ENCODE assay signal across 8 mouse cellular contexts in the genomic region with DNA sequence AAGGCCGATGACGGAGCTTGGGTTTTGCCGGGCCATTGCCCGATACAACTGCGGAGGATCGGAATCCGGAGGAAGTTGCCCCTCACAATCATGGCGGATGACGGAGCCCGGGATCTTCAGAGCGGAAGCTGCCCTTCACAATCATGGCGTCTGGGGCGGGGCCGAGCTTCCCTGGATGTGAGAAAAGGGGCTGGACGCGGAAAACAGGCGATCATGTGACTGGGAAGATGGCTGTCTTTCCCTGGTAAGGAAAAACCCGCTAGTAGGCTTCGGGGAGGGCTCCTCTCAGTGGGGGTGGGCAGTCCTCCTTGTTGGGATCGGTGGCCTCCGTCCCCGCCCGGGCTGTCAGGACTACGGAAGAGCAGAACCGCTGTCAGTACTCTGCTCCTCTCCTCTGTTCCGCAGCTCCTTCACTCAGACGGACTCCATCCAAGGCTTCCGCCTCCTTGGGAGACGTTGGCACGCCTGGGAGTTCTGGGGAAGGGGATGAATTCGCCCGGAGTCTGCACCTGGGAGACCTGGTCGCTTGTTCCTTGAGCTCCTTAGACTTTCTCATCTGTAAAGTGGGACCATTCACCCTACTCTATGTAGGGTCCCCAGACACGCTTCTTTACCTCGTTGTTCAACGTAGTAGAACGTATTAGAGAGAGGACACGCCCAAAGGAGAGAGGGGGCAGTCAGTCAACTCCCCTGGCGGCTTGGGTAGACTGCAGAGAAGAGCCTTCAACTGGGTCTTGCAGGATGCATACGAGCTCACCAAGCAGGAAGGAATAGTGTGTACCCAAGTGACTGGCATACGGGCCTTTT. TPM values are rescaled to one million over a fixed set of nuclear protein-coding genes. Genes with fewer than 3 reads are reported as not detected.
DNase-seq lines count a peak whose midpoint lies in the region; ATAC-seq and TF ChIP-seq lines count a peak whose summit lies in the region.

No protein-coding gene starts in this region.

- peak; percentile 92 for ATAC-seq in heart, embryonic 11.5 days (replicated peaks; ENCODE audit: insufficient number of reproducible peaks, low FRiP score, low TSS enrichment)
- ATAC-seq in kidney, embryonic 16.5 days (ENCODE audit: low FRiP score, low TSS enrichment) = peak; percentile 95

- TF ChIP-seq POLR2A in brain, embryonic 14.5 days (IDR thresholded peaks at IDR 0.05; ENCODE audit: borderline replicate concordance, extremely low read depth, insufficient read depth, insufficient read length, poor library complexity, severe bottlenecking) = peak; percentile 60; the same call in 1 of the 2 replicates
- TF ChIP-seq POLR2A in liver, adult 2 months (IDR thresholded peaks at IDR 0.05; ENCODE audit: extremely low read depth, insufficient read depth, low read length) = peak; percentile 36; the same call in 1 of the 2 replicates
- peak; percentile 13 for TF ChIP-seq POLR2A in myocyte (IDR thresholded peaks at IDR 0.05; ENCODE audit: insufficient read length, low read depth)

- H3K79me3 ChIP-seq in C2C12 (ENCODE audit: low read depth) = no peaks in the 10 kb centered on the region

- H3K36me3 ChIP-seq in C2C12 (ENCODE audit: control insufficient read depth, insufficient read depth) (peaks cover 4% of the 10 kb centered on the region), myocyte (ENCODE audit: control insufficient read depth, insufficient read depth) (no peaks in the 10 kb centered on the region)
- peaks cover 35% of the 10 kb centered on the region for H3K36me3 ChIP-seq in erythroblast, embryonic 14.5 days (ENCODE audit: control insufficient read depth)
- no peaks in the 10 kb centered on the region; the same call in none of the 2 replicates for H3K36me3 ChIP-seq in heart, embryonic 11.5 days (ENCODE audit: control insufficient read depth, insufficient read depth, low read length)
- peaks cover 5% of the 10 kb centered on the region; the same call in 1 of the 2 replicates for H3K36me3 ChIP-seq in kidney, embryonic 16.5 days (ENCODE audit: insufficient read depth, low read length)
- H3K36me3 ChIP-seq in liver, adult 2 months (ENCODE audit: control insufficient read depth, insufficient read depth, low read length) = peaks cover 3% of the 10 kb centered on the region
- H3K36me3 ChIP-seq in splenic B cell, adult 2 months (ENCODE audit: control insufficient read depth, insufficient read depth, low read length, poor library complexity, severe bottlenecking) = peaks cover 1% of the 10 kb centered on the region; the same call in 1 of the 2 replicates

- H3K9ac ChIP-seq in heart, embryonic 11.5 days (ENCODE audit: low read depth, low read length) = peak overlapping the region; percentile 78
- peak overlapping the region; percentile 78 for H3K9ac ChIP-seq in kidney, embryonic 16.5 days (replicated peaks; ENCODE audit: low read length)
- H3K9ac ChIP-seq in liver, adult 2 months (ENCODE audit: low read depth, low read length) = peak overlapping the region; percentile 73

- DNase-seq in brain, embryonic 14.5 days (ENCODE audit: low read depth) = peak; percentile 99
- DNase-seq in liver, adult 2 months (ENCODE audit: extremely low read depth, low read depth, low spot score) = peak; percentile 90
- peak; percentile 96 for DNase-seq in splenic B cell, adult 2 months (ENCODE audit: low read depth, low spot score)

- peak overlapping the region; percentile 46; the same call in 1 of the 2 replicates for H3K27ac ChIP-seq in heart, embryonic 11.5 days (ENCODE audit: low read depth, low read length)
- H3K27ac ChIP-seq in kidney, embryonic 16.5 days (ENCODE audit: low read length) = peak overlapping the region; percentile 58; the same call in 1 of the 2 replicates
- H3K27ac ChIP-seq in liver, adult 2 months (replicated peaks; ENCODE audit: insufficient read depth, low read depth, low read length) = no peak overlapping the region; the same call in 1 of the 2 replicates

- H3K79me2 ChIP-seq in C2C12 (ENCODE audit: control insufficient read depth, insufficient read depth) (peaks cover 11% of the 10 kb centered on the region), myocyte (ENCODE audit: control insufficient read depth, insufficient read depth) (peaks cover 4% of the 10 kb centered on the region)
- H3K79me2 ChIP-seq in liver, adult 2 months (ENCODE audit: control insufficient read depth, insufficient read depth, low read length) = peaks cover 7% of the 10 kb centered on the region; the same call in 1 of the 2 replicates

- peak overlapping the region; percentile 85 for H3K4me2 ChIP-seq in heart, embryonic 11.5 days
- H3K4me2 ChIP-seq in kidney, embryonic 16.5 days (replicated peaks; ENCODE audit: low read depth, low read length) = peak overlapping the region; percentile 91
- peak overlapping the region; percentile 72 for H3K4me2 ChIP-seq in myocyte (ENCODE audit: low read depth)

- 2% methylated on average over 41 of the region's 41 CpGs for WGBS in heart, embryonic 11.5 days (ENCODE audit: insufficient replicate concordance)
- WGBS in kidney, embryonic 16.5 days = 2% methylated on average over 41 of the region's 41 CpGs
- 2% methylated on average over 41 of the region's 41 CpGs for WGBS in liver, adult 2 months

- TF ChIP-seq CTCF in C2C12 (IDR thresholded peaks at IDR 0.05; ENCODE audit: control insufficient read depth, insufficient read depth, insufficient read length) = no peak
- TF ChIP-seq CTCF in brain, embryonic 14.5 days (IDR thresholded peaks at IDR 0.05; ENCODE audit: borderline replicate concordance, extremely low read depth, insufficient read depth, insufficient read length) = no peak
- TF ChIP-seq CTCF in liver, adult 2 months (IDR thresholded peaks at IDR 0.05; ENCODE audit: low read depth, low read length) = no peak

- no peaks in the 10 kb centered on the region for H3K9me3 ChIP-seq in erythroblast, embryonic 14.5 days (ENCODE audit: control insufficient read depth, low read length)
- H3K9me3 ChIP-seq in heart, embryonic 11.5 days (replicated peaks; ENCODE audit: control insufficient read depth, low read length) = no peaks in the 10 kb centered on the region
- H3K9me3 ChIP-seq in kidney, embryonic 16.5 days (ENCODE audit: low read length) = no peaks in the 10 kb centered on the region

- H3ac ChIP-seq in C2C12 (ENCODE audit: control insufficient read depth, insufficient read length, low read depth) (peak overlapping the region; percentile 82), myocyte (ENCODE audit: control insufficient read depth, insufficient read length) (no peak overlapping the region)

- H3K4me3 ChIP-seq in C2C12 (ENCODE audit: insufficient read depth, poor library complexity, severe bottlenecking) (peak overlapping the region; percentile 45), myocyte (peak overlapping the region; percentile 65)
- peak overlapping the region; percentile 93 for H3K4me3 ChIP-seq in erythroblast, embryonic 14.5 days (replicated peaks)
- peak overlapping the region; percentile 81 for H3K4me3 ChIP-seq in heart, embryonic 11.5 days (ENCODE audit: low read depth, low read length)
- peak overlapping the region; percentile 83 for H3K4me3 ChIP-seq in kidney, embryonic 16.5 days (ENCODE audit: low read length)
- peak overlapping the region; percentile 78 for H3K4me3 ChIP-seq in liver, adult 2 months (ENCODE audit: insufficient read depth, low read depth, low read length)

- no peaks in the 10 kb centered on the region for H3K27me3 ChIP-seq in C2C12 (ENCODE audit: control insufficient read depth, insufficient read depth, insufficient read length)
- no peaks in the 10 kb centered on the region for H3K27me3 ChIP-seq in erythroblast, embryonic 14.5 days (ENCODE audit: control insufficient read depth)
- no peaks in the 10 kb centered on the region for H3K27me3 ChIP-seq in heart, embryonic 11.5 days (ENCODE audit: control insufficient read depth, insufficient read depth, low read length)
- H3K27me3 ChIP-seq in kidney, embryonic 16.5 days (ENCODE audit: insufficient read depth, low read length) = no peaks in the 10 kb centered on the region
- H3K27me3 ChIP-seq in liver, adult 2 months (ENCODE audit: control insufficient read depth, insufficient read depth, low read length) = no peaks in the 10 kb centered on the region
- H3K27me3 ChIP-seq in myocyte (ENCODE audit: control insufficient read depth, insufficient read depth, insufficient read length) = no peaks in the 10 kb centered on the region
- H3K27me3 ChIP-seq in splenic B cell, adult 2 months (ENCODE audit: control insufficient read depth, insufficient read depth, low read length, poor library complexity, severe bottlenecking) = no peaks in the 10 kb centered on the region

- H3K4me1 ChIP-seq in erythroblast, embryonic 14.5 days (ENCODE audit: control insufficient read depth) = peaks cover 36% of the 10 kb centered on the region
- H3K4me1 ChIP-seq in heart, embryonic 11.5 days (ENCODE audit: control insufficient read depth, insufficient read depth, low read length) = peaks cover 9% of the 10 kb centered on the region; the same call in 1 of the 2 replicates
- peaks cover 7% of the 10 kb centered on the region for H3K4me1 ChIP-seq in kidney, embryonic 16.5 days (ENCODE audit: insufficient read depth, low read length)
- H3K4me1 ChIP-seq in liver, adult 2 months (ENCODE audit: control insufficient read depth, insufficient read depth, low read length) = peaks cover 6% of the 10 kb centered on the region; the same call in 1 of the 2 replicates

RNA-seq across cellular contexts. Expression of a gene that starts 0.7 kb away (rescaled TPM):
- 39.6 TPM for polyA plus RNA-seq in C2C12 (2012; fragmentation: generic; extraction: Trizol)
- polyA plus RNA-seq in brain, embryonic 14.5 days (2012; rRNA removed) = 80.9 and 91.5 TPM in 2 replicates
- 1.1 and 1.2 TPM in 2 replicates for polyA plus RNA-seq in erythroblast, embryonic 14.5 days (2012)
- 48.1 and 49.0 TPM in 2 replicates for polyA plus RNA-seq in heart, embryonic 11.5 days (2014; fragmentation: Nextera tagmentation; extraction: Ambion mirVana)
- 72.8 and 81.0 TPM in 2 replicates for polyA plus RNA-seq in kidney, embryonic 16.5 days (2015; fragmentation: Nextera tagmentation; extraction: Ambion mirVana)
- total RNA-seq in liver, adult 2 months (2014; rRNA removed) = 22.3 and 28.3 TPM in 2 replicates
- 15.0 and 16.3 TPM in 2 replicates for polyA plus RNA-seq in liver, adult 2 months (2012; rRNA removed)
- polyA plus RNA-seq in myocyte (2012; fragmentation: generic; extraction: Trizol) = 35.7 TPM

RNA-seq across cellular contexts. Expression of a gene that starts 28.4 kb away (rescaled TPM):
- polyA plus RNA-seq in C2C12 (2012; fragmentation: generic; extraction: Trizol) = 3.8 TPM
- 49.5 and 53.2 TPM in 2 replicates for polyA plus RNA-seq in brain, embryonic 14.5 days (2012; rRNA removed)
- polyA plus RNA-seq in erythroblast, embryonic 14.5 days (2012) = 0.18 and 0.22 TPM in 2 replicates
- 4.6 and 5.9 TPM in 2 replicates for polyA plus RNA-seq in heart, embryonic 11.5 days (2014; fragmentation: Nextera tagmentation; extraction: Ambion mirVana)
- polyA plus RNA-seq in kidney, embryonic 16.5 days (2015; fragmentation: Nextera tagmentation; extraction: Ambion mirVana) = 20.0 and 21.1 TPM in 2 replicates
- 3.0 and 3.8 TPM in 2 replicates for total RNA-seq in liver, adult 2 months (2014; rRNA removed)
- 0.85 and 1.3 TPM in 2 replicates for polyA plus RNA-seq in liver, adult 2 months (2012; rRNA removed)
- 1.9 TPM for polyA plus RNA-seq in myocyte (2012; fragmentation: generic; extraction: Trizol)

RNA-seq across cellular contexts. Expression of a gene that starts 35.2 kb away (rescaled TPM):
- polyA plus RNA-seq in C2C12 (2012; fragmentation: generic; extraction: Trizol) (54.7 TPM), myocyte (2012; fragmentation: generic; extraction: Trizol) (76.5 TPM)
- polyA plus RNA-seq in brain, embryonic 14.5 days (2012; rRNA removed) = 154 and 228 TPM in 2 replicates
- polyA plus RNA-seq in erythroblast, embryonic 14.5 days (2012) = 7.3 and 8.4 TPM in 2 replicates
- 70.6 and 71.6 TPM in 2 replicates for polyA plus RNA-seq in heart, embryonic 11.5 days (2014; fragmentation: Nextera tagmentation; extraction: Ambion mirVana)
- 106 and 109 TPM in 2 replicates for polyA plus RNA-seq in kidney, embryonic 16.5 days (2015; fragmentation: Nextera tagmentation; extraction: Ambion mirVana)
- 64.2 and 67.2 TPM in 2 replicates for total RNA-seq in liver, adult 2 months (2014; rRNA removed)
- 59.9 and 64.5 TPM in 2 replicates for polyA plus RNA-seq in liver, adult 2 months (2012; rRNA removed)
